Mouse (Mus musculus): ENCODE data around the gene Fbxl8. TPM values are rescaled to one million over a fixed set of nuclear protein-coding genes. Genes with fewer than 3 reads are reported as not detected.
"Not testable (repeated sequence)": the region's sequence is repeated elsewhere in the genome, so short reads cannot be mapped to it uniquely, and the experiment has no call there.

The Fbxl8 gene
- polyA plus RNA-seq (2015; fragmentation: Nextera tagmentation; extraction: Ambion mirVana) = 0.48 and 0.61 TPM in 2 replicates

GRCm38 (mm10) chr8:105264024-105264982 lies at the start of gene Fbxl8, which contains the start of gene Tradd:
TSS of gene Fbxl8 (plus strand) at chr8:105264648.
TSS of gene Tradd (minus strand) at chr8:105264609.
- no peaks in the 10 kb centered on the region for H3K36me3 ChIP-seq
- ATAC-seq = peak; percentile 8; the same call in 1 of the 2 replicates
- H3K9ac ChIP-seq (replicated peaks) = peak within 1 kb of the TSS; percentile 67
- peak within 1 kb of the TSS; percentile 62 for H3K4me3 ChIP-seq (replicated peaks)
- H3K9me3 ChIP-seq = no peaks in the 10 kb centered on the region; the same call in 1 of the 2 replicates
- H3K4me2 ChIP-seq (replicated peaks) = peak within 1 kb of the TSS; percentile 84
- no peak within 1 kb of the TSS for H3K27ac ChIP-seq
- H3K27me3 ChIP-seq = peaks cover 97% of the 10 kb centered on the region
- 2% methylated on average over 54 of the region's 54 CpGs for WGBS
- H3K4me1 ChIP-seq (replicated peaks) = peaks cover 32% of the 10 kb centered on the region

DNA sequence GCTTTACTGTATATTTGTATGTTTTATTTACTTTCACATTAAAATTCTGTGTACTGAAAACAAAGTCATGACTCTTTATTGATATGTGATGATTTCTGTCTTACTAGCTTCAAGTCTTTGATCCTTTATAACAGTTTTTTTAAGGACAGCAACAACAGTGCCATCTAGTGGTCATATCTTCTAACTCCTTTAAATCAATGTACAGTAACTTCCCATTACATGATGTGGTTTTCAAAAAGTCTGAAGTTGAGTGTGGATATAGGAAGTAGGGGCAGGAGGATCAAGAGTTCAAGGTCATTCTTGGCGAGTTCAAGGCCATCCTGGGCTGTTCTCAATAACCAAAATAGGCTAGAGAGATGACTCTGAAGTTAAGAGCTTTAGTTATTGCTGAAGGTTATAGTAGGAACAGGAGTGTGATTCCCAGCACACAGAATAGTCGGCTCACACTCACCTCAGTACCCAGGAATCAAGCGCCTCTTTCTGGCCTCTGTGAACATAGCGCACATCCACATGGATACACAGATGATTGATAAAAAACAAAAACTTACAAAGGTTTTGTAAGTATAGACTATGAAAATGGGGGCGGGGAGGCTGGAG lies 46.4 kb upstream of the Fbxl8 start:
- 0 out of 2 replicates have a peak, but pooled peaks have one; percentile 43 for ATAC-seq
- no peak overlapping the region for H3K9ac ChIP-seq (replicated peaks)
- no peak overlapping the region for H3K4me3 ChIP-seq (replicated peaks)
- no peaks in the 10 kb centered on the region for H3K27me3 ChIP-seq
- no peak overlapping the region for H3K27ac ChIP-seq
- 84% methylated on average over 5 of the region's 5 CpGs for WGBS
- no peaks in the 10 kb centered on the region for H3K4me1 ChIP-seq (replicated peaks)
- no peak overlapping the region for H3K4me2 ChIP-seq (replicated peaks)
- no peaks in the 10 kb centered on the region for H3K9me3 ChIP-seq
- H3K36me3 ChIP-seq = peaks cover 2% of the 10 kb centered on the region; the same call in 1 of the 2 replicates

DNA sequence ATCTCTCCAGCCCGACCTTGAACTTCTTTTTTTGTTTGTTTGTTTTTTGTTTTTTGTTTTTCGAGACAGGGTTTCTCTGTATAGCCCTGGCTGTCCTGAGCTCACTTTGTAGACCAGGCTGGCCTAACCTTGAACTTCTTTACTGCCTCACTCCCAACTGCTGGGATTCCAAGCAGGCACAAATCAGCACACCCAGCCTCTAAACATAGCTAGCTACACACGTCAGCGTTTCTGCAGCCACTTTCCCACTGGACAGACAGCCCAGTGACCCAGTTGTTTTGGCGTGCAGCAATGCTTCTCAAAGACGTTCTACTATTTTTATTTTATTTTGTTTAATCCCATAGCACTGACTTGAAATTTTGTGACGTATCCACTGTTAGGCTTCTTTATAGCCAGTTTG lies 40.6 kb upstream of the Fbxl8 start:
- peak overlapping the region; percentile 91; the same call in 1 of the 2 replicates for H3K9ac ChIP-seq (replicated peaks)
- H3K9me3 ChIP-seq = no peaks in the 10 kb centered on the region
- WGBS = 84% methylated on average over 7 of the region's 7 CpGs
- H3K4me2 ChIP-seq (replicated peaks) = no peak overlapping the region
- no peaks in the 10 kb centered on the region for H3K27me3 ChIP-seq
- no peak overlapping the region for H3K27ac ChIP-seq
- ATAC-seq = no peak
- no peaks in the 10 kb centered on the region for H3K36me3 ChIP-seq
- no peak overlapping the region for H3K4me3 ChIP-seq (replicated peaks)
- peaks cover 25% of the 10 kb centered on the region for H3K4me1 ChIP-seq (replicated peaks)

GRCm38 (mm10) chr8:105224413-105225271 lies 39.8 kb upstream of the Fbxl8 start, which contains the start of gene D230025D16Rik:
TSS of gene D230025D16Rik (plus strand) at chr8:105225145.
- 3% methylated on average over 34 of the region's 34 CpGs for WGBS
- Histone ChIP-seq H3K4me1 (replicated peaks) (peaks cover 25% of the 10 kb centered on the region), H3K4me3 (replicated peaks) (peak within 1 kb of the TSS; percentile 92), H3K27ac (peak within 1 kb of the TSS; percentile 74), H3K4me2 (replicated peaks) (peak within 1 kb of the TSS; percentile 80), H3K27me3 (no peaks in the 10 kb centered on the region), H3K36me3 (no peaks in the 10 kb centered on the region), H3K9ac (replicated peaks) (peak within 1 kb of the TSS; percentile 91), H3K9me3 (no peaks in the 10 kb centered on the region)
- peak; percentile 96 for ATAC-seq

DNA sequence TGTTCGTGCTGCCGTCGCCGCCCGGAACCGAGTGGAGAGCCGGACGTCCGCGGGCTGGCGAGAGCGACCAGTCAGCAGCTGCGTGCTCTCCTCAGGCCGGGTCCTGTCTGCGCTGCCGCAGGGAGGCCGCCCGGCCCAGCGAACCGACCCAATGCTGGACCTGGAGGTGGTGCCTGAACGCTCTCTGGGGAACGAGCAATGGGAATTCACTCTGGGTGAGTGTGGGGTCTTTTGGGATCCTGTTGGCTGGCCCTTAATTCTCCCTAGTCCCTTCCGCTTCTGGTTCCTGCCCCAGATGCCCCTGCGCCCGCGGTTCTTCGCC lies 39.2 kb upstream of the Fbxl8 start:
- Histone ChIP-seq H3K36me3 (no peaks in the 10 kb centered on the region), H3K9me3 (no peaks in the 10 kb centered on the region), H3K9ac (replicated peaks) (peak overlapping the region; percentile 91), H3K4me2 (replicated peaks) (peak overlapping the region; percentile 80), H3K27me3 (no peaks in the 10 kb centered on the region), H3K4me1 (replicated peaks) (peaks cover 25% of the 10 kb centered on the region), H3K4me3 (replicated peaks) (peak overlapping the region; percentile 92), H3K27ac (peak overlapping the region; percentile 61)
- WGBS = under 1% methylated on average over 27 of the region's 27 CpGs
- no peak for ATAC-seq

DNA sequence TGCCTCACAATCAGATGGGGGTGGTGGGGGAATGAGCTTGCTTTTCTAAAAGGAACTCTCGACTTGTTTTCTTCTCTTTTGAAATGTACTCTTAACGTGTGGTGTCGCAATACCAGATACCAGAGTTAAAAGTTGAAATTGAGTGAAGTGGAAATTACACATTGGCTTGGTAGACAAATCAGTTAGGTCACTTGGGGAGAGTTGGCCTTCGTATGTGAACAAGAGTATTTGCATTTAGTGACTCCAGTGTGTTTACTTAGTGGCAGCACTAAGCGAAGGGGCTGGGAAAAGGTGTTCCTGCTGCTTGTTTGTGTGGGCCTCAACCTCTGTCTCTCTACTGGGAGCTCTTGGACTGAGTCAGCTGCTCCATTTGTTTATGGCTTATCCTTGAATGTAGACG lies 38.5 kb upstream of the Fbxl8 start:
- no peak for ATAC-seq
- WGBS = 28% methylated on average over 6 of the region's 6 CpGs
- Histone ChIP-seq H3K36me3 (no peaks in the 10 kb centered on the region), H3K9me3 (no peaks in the 10 kb centered on the region), H3K4me1 (replicated peaks) (peaks cover 25% of the 10 kb centered on the region), H3K27me3 (no peaks in the 10 kb centered on the region), H3K4me2 (replicated peaks) (peak overlapping the region; percentile 80), H3K9ac (replicated peaks) (peak overlapping the region; percentile 91), H3K4me3 (replicated peaks) (peak overlapping the region; percentile 92), H3K27ac (no peak overlapping the region)

DNA sequence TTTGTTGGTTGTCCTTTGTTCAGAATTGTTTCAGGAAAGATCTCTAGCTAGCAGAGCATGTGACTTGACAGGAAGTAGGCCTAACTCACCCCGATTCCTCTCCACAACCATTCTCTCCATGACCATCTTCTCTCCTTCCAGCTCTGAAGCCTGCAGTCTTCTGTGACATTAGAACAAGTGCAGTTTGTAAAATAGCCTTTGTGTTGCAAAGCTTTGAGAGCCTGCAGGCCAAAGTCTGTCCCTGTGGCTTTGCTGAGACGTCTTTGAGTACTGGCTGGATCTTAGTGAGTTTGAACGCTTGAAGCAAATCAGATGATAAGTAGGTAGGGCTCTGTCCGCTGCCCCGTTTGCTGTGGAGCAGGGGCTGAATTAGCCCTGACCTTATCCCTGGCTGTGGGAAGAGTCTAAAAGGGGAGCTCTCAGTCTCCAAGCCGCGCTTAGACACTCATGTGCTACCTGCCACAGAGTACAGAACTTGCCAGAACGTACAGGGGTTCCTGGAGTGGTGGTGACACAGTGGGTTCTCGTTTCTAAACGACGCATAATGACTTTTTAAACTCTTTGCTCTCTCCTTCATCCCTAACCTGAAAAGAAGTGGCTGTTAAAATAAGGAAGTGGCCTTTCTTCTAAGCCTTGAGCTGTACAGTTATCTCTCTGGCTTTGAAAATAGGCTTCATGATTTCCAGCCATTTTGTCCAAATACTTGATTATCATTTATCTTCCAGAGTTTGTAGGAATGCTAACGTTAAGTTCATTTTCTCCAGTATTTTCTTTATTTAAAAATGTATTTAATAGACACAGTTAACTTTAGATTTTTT lies 32.7 kb upstream of the Fbxl8 start:
- Histone ChIP-seq H3K27ac (no peak overlapping the region), H3K9me3 (no peaks in the 10 kb centered on the region), H3K36me3 (peaks cover 24% of the 10 kb centered on the region), H3K4me2 (replicated peaks) (no peak overlapping the region), H3K9ac (replicated peaks) (no peak overlapping the region), H3K4me3 (replicated peaks) (no peak overlapping the region), H3K4me1 (replicated peaks) (peaks cover 7% of the 10 kb centered on the region), H3K27me3 (no peaks in the 10 kb centered on the region)
- no peak for ATAC-seq
- WGBS = 88% methylated on average over 12 of the region's 12 CpGs

- H3K27me3 ChIP-seq; H3K9ac ChIP-seq (replicated peaks); H3K4me1 ChIP-seq (replicated peaks); H3K27ac ChIP-seq; H3K4me3 ChIP-seq (replicated peaks); H3K9me3 ChIP-seq; ATAC-seq; H3K4me2 ChIP-seq (replicated peaks): not testable (repeated sequence)
- H3K36me3 ChIP-seq = peaks cover 26% of the 10 kb centered on the region
- WGBS = 91% methylated on average over 4 of the region's 4 CpGs
Measured at GRCm38 (mm10) chr8:105232321-105232693, 32.1 kb upstream of the Fbxl8 start.

DNA sequence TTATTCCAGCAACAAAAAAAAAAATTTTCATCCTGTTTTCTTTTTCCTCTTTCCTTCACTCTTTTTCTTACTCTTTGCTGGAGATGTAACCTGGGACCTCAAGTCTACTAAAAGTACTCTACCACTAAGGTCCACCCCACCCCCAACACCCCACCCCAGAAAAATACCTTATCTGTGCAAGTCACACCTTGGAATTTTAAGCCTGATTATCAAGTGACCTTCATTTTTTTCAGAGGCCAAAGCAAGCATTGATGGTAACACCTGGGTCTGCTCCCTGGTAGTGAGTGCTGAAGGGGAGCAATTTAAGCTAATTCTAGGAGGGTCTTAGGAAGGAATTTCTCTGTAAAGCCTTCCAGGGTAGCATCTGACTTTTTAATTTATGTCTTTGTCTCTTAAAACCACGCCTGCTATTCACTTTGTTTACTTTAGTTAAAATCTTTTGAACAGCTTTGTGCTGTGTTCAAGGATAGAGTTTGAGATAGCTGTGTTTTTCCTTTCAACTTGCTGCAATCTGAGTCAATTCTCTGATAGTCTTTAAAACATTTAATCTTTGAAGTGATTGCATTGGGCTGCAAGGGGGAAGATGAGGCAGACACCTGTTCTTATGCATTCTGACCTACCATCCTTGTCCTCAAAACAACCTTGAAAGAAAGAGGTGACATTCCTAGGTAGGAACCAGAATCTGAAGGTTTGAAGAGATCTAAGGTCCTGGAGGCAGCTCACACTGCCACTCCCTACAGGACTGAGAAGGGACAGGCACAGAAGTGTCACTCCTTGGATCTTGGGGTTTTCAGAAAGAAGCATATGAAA lies 31.1 kb upstream of the Fbxl8 start:
- H3K4me1 ChIP-seq (replicated peaks) = no peaks in the 10 kb centered on the region
- no peaks in the 10 kb centered on the region for H3K9me3 ChIP-seq
- H3K36me3 ChIP-seq = peaks cover 26% of the 10 kb centered on the region
- H3K27me3 ChIP-seq = no peaks in the 10 kb centered on the region
- ATAC-seq = no peak
- no peak overlapping the region for H3K9ac ChIP-seq (replicated peaks)
- H3K4me3 ChIP-seq (replicated peaks) = no peak overlapping the region
- H3K27ac ChIP-seq = no peak overlapping the region
- H3K4me2 ChIP-seq (replicated peaks) = no peak overlapping the region
- WGBS = 79% methylated on average over 1 of the region's 1 CpGs

- no peak overlapping the region for H3K4me2 ChIP-seq (replicated peaks)
- H3K9me3 ChIP-seq = no peaks in the 10 kb centered on the region
- H3K4me1 ChIP-seq (replicated peaks) = no peaks in the 10 kb centered on the region
- no peak for ATAC-seq
- H3K9ac ChIP-seq (replicated peaks) = no peak overlapping the region
- no peak overlapping the region for H3K4me3 ChIP-seq (replicated peaks)
- peaks cover 45% of the 10 kb centered on the region for H3K36me3 ChIP-seq
- H3K27ac ChIP-seq = no peak overlapping the region
- no peaks in the 10 kb centered on the region for H3K27me3 ChIP-seq
- 94% methylated on average over 1 of the region's 1 CpGs for WGBS
Measured at GRCm38 (mm10) chr8:105235206-105235605, 29.2 kb upstream of the Fbxl8 start.

Data from midbrain, embryonic 13.5 days (tissue).